Mouse (Mus musculus): ENCODE measurements around the gene Nxn. TPM values are rescaled to one million over a fixed set of nuclear protein-coding genes. Genes with fewer than 3 reads are reported as not detected.
A peak's percentile ranks its signal among the peaks of the same experiment; 100 is the strongest.

The Nxn gene
- polyA plus RNA-seq (2016; fragmentation: Nextera tagmentation; extraction: Ambion mirVana) = 32.2 TPM in 2 replicates

DNA sequence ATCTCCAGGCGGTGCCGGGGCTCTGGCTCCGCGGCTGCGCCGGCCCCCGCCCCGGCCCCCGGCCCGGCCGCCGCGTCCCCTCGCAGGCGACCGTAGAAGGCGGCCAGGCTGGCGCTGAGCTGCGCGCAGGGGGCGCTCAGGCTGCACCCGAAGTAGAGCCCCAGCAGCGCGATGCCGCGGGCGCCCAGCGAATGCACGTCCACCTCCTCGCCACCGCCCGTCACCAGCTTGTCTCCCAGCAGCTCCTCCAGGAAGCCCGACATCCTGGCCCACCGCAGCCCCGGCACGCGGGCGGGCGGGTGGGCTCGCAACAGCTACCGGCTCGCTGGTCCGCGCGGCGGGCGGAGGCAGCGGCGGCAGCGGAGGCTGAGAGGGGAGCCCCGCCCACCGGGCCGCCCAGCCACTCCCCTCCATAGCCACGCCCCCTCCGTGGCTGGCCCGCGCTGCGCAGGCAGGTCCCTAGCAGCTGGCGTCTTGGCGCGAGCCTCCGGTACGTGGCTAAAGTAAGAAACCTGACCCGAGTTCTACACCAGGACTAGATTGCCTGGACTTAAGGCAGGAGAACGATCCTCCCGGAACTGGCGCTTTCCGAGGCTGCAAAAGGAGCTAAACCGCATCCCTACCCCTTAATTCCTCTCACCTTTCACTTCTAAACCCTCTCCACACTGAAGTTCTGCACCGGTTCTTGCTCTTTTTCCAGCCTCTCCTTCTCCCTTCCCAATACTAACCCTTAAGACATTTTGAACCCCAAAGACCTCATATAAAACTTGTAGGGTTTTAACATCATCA, at the start of gene Nxn:
Gene Nxn, minus strand, starts transcription at position 343 of the 789 bp plus-strand sequence.
- Histone ChIP-seq H3K36me3 (no peaks in the 10 kb centered on the region), H3K27me3 (replicated peaks) (0 out of 2 replicates have a peak, but pooled peaks cover 7% of the 10 kb centered on the region), H3K4me2 (peak within 1 kb of the TSS; percentile 84), H3K4me3 (peak within 1 kb of the TSS; percentile 79), H3K9me3 (replicated peaks) (no peaks in the 10 kb centered on the region), H3K27ac (ENCODE audit: poor library complexity, severe bottlenecking) (peak within 1 kb of the TSS; percentile 86), H3K9ac (peak within 1 kb of the TSS; percentile 90), H3K4me1 (replicated peaks) (peaks cover 3% of the 10 kb centered on the region)
- peak; percentile 92 for ATAC-seq (ENCODE audit: insufficient number of reproducible peaks, low FRiP score)
- WGBS = under 1% methylated on average over 44 of the region's 70 CpGs

- peaks cover 47% of the 10 kb centered on the region for H3K4me1 ChIP-seq (replicated peaks)
- H3K27me3 ChIP-seq (replicated peaks) = no peaks in the 10 kb centered on the region
- peaks cover 27% of the 10 kb centered on the region for H3K36me3 ChIP-seq
- ATAC-seq (ENCODE audit: insufficient number of reproducible peaks, low FRiP score) = 0 out of 2 replicates have a peak, but pooled peaks have one; percentile 23
- no peaks in the 10 kb centered on the region for H3K9me3 ChIP-seq (replicated peaks)
- 6% methylated on average over 10 of the region's 10 CpGs for WGBS
- no peak overlapping the region for H3K4me3 ChIP-seq
- 0 out of 2 replicates have a peak overlapping the region, but pooled peaks have one; percentile 3 for H3K4me2 ChIP-seq
- H3K27ac ChIP-seq (ENCODE audit: poor library complexity, severe bottlenecking) = no peak overlapping the region
- no peak overlapping the region for H3K9ac ChIP-seq
Measured at GRCm38 (mm10) chr11:76446251-76446650, 47.3 kb upstream of the Nxn start.

- no peak overlapping the region for H3K4me3 ChIP-seq
- peaks cover 21% of the 10 kb centered on the region for H3K36me3 ChIP-seq
- H3K4me1 ChIP-seq (replicated peaks) = peaks cover 49% of the 10 kb centered on the region
- H3K9ac ChIP-seq = no peak overlapping the region
- WGBS = 60% methylated on average over 8 of the region's 8 CpGs
- no peaks in the 10 kb centered on the region for H3K27me3 ChIP-seq (replicated peaks)
- ATAC-seq (ENCODE audit: insufficient number of reproducible peaks, low FRiP score) = no peak
- H3K4me2 ChIP-seq = no peak overlapping the region
- no peak overlapping the region for H3K27ac ChIP-seq (ENCODE audit: poor library complexity, severe bottlenecking)
- no peaks in the 10 kb centered on the region for H3K9me3 ChIP-seq (replicated peaks)
Measured at GRCm38 (mm10) chr11:76445459-76445858, 46.5 kb upstream of the Nxn start.

DNA sequence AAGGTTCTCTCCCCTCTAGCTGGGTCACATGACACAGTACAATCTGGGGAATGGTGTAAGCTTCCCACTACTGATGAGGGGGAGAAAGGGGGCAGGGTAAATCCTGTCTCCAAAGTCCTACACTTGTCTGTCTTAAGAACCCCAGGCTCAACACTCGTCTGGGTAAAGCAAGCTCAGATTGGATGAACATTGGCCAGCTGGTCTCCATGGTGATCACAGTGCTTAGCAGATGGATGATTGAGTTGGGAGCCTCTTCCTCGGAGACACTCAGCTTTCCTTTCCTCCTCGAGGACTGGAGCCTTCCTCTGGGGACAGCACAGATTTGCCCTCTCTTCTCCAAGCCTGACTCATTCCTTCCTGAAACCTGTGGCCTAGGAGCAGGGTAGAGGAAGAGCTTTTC, 40.7 kb upstream of the Nxn start:
- H3K9me3 ChIP-seq (replicated peaks) = no peaks in the 10 kb centered on the region
- peaks cover 73% of the 10 kb centered on the region for H3K4me1 ChIP-seq (replicated peaks)
- H3K9ac ChIP-seq = no peak overlapping the region
- no peak for ATAC-seq (ENCODE audit: insufficient number of reproducible peaks, low FRiP score)
- H3K36me3 ChIP-seq = peaks cover 10% of the 10 kb centered on the region
- no peaks in the 10 kb centered on the region for H3K27me3 ChIP-seq (replicated peaks)
- WGBS = 24% methylated on average over 3 of the region's 3 CpGs
- H3K27ac ChIP-seq (ENCODE audit: poor library complexity, severe bottlenecking) = no peak overlapping the region
- H3K4me2 ChIP-seq = no peak overlapping the region
- H3K4me3 ChIP-seq = no peak overlapping the region

GRCm38 (mm10) chr11:76436864-76437437, 38.0 kb upstream of the Nxn start:
- H3K4me2 ChIP-seq = peak overlapping the region; percentile 81
- no peaks in the 10 kb centered on the region for H3K9me3 ChIP-seq (replicated peaks)
- peak overlapping the region; percentile 71 for H3K9ac ChIP-seq
- peaks cover 5% of the 10 kb centered on the region for H3K36me3 ChIP-seq
- peak; percentile 81 for ATAC-seq (ENCODE audit: insufficient number of reproducible peaks, low FRiP score)
- peak overlapping the region; percentile 88 for H3K27ac ChIP-seq (ENCODE audit: poor library complexity, severe bottlenecking)
- peak overlapping the region; percentile 51 for H3K4me3 ChIP-seq
- no peaks in the 10 kb centered on the region for H3K27me3 ChIP-seq (replicated peaks)
- WGBS = 2% methylated on average over 28 of the region's 28 CpGs
- H3K4me1 ChIP-seq (replicated peaks) = peaks cover 78% of the 10 kb centered on the region

DNA sequence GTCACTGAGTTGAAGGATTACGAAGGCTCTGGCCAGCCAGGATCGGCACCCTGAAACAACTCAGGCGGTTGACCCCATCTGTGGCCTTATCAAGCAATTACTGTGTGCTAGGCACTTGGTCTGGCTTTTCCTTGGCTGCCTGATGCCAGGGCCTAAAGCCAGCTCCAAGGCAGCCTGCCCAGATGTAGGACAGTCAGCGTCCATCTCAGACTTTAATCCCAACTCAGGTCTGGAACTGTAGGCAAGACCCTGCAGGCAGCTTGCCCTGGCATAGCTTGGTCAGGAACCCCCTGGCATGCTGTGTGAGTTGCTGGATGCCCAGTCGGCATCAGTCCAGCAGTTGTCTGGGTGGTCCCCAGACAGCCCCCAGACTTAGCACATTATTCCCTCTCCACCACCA, 37.1 kb upstream of the Nxn start:
- Histone ChIP-seq H3K4me1 (replicated peaks) (peaks cover 86% of the 10 kb centered on the region), H3K9ac (peak overlapping the region; percentile 71; the same call in 1 of the 2 replicates), H3K36me3 (peaks cover 5% of the 10 kb centered on the region), H3K27ac (ENCODE audit: poor library complexity, severe bottlenecking) (0 out of 2 replicates have a peak overlapping the region, but pooled peaks have one; percentile 88), H3K4me2 (peak overlapping the region; percentile 81), H3K27me3 (replicated peaks) (no peaks in the 10 kb centered on the region), H3K9me3 (replicated peaks) (no peaks in the 10 kb centered on the region), H3K4me3 (peak overlapping the region; percentile 51)
- WGBS = 78% methylated on average over 5 of the region's 5 CpGs
- ATAC-seq (ENCODE audit: insufficient number of reproducible peaks, low FRiP score) = no peak

DNA sequence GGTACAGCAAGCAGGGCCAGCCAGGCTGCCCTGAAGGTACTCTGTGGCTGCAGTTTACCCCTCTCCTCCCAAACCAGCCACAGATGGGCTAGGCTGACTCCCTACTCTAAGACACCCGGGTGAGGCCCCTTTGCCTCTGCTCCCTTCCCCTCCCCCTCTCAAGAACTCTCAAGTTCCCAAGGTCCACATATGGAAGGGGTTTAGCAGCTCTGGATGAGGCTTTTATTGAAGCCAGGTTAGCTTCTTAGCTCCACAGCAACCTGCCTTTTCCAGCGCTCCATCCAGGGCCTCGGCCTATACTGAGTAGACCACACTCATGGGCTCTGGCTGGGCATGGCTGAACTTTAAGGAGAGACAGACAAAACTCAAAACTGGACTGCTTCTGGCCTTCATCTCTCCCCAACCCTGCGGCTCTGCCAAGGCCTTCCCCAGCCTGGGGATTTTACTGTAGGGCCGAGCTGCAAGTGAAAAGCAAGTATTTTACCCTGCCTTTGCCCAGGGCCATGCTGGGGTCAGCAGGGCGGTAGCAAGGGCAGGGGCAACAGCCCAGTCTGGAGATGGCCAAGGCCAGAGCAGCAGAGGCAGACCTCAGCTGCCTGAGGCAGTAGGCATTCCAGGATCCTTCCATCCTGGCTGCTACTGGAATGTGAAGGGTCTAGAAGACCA, 31.2 kb upstream of the Nxn start:
- peak overlapping the region; percentile 48 for H3K9ac ChIP-seq
- H3K27me3 ChIP-seq (replicated peaks) = no peaks in the 10 kb centered on the region
- peaks cover 83% of the 10 kb centered on the region for H3K4me1 ChIP-seq (replicated peaks)
- H3K36me3 ChIP-seq = peaks cover 8% of the 10 kb centered on the region
- 61% methylated on average over 6 of the region's 6 CpGs for whole genome bisulfite sequencing
- H3K4me3 ChIP-seq = no peak overlapping the region
- ATAC-seq (ENCODE audit: insufficient number of reproducible peaks, low FRiP score) = no peak
- H3K9me3 ChIP-seq (replicated peaks) = no peaks in the 10 kb centered on the region
- H3K4me2 ChIP-seq = no peak overlapping the region
- peak overlapping the region; percentile 91 for H3K27ac ChIP-seq (ENCODE audit: poor library complexity, severe bottlenecking)

GRCm38 (mm10) chr11:76429556-76429955, 30.6 kb upstream of the Nxn start:
- Histone ChIP-seq H3K36me3 (peaks cover 13% of the 10 kb centered on the region), H3K9me3 (replicated peaks) (no peaks in the 10 kb centered on the region), H3K4me1 (replicated peaks) (peaks cover 83% of the 10 kb centered on the region), H3K4me2 (no peak overlapping the region), H3K27ac (ENCODE audit: poor library complexity, severe bottlenecking) (peak overlapping the region; percentile 91), H3K27me3 (replicated peaks) (no peaks in the 10 kb centered on the region), H3K9ac (peak overlapping the region; percentile 48), H3K4me3 (no peak overlapping the region)
- WGBS = 44% methylated on average over 7 of the region's 7 CpGs
- no peak for ATAC-seq (ENCODE audit: insufficient number of reproducible peaks, low FRiP score)

DNA sequence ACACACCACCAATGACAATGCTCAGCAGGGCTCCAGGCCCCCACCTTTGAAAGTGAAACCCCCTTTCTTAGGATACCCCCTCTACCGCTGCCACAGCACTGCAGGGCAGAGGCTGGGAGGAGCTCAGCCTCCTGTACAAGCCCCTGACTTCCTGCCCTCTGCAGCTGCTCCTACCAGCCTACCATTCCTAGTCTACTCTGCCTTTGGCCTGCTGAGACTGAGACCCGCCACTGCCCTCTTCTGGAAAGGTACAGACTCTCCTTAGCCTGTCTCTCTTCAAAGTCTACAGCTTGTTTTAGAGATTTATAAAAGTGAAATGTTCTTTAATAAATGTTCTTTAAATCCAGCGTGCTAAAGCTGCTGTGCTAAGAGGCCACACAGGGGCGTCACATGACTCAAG, 30.1 kb upstream of the Nxn start:
- H3K9ac ChIP-seq = no peak overlapping the region
- no peak for ATAC-seq (ENCODE audit: insufficient number of reproducible peaks, low FRiP score)
- H3K9me3 ChIP-seq (replicated peaks) = no peaks in the 10 kb centered on the region
- 50% methylated on average over 4 of the region's 4 CpGs for WGBS
- peaks cover 16% of the 10 kb centered on the region for H3K36me3 ChIP-seq
- no peak overlapping the region for H3K4me3 ChIP-seq
- H3K4me2 ChIP-seq = no peak overlapping the region
- H3K27me3 ChIP-seq (replicated peaks) = no peaks in the 10 kb centered on the region
- H3K27ac ChIP-seq (ENCODE audit: poor library complexity, severe bottlenecking) = peak overlapping the region; percentile 91
- peaks cover 85% of the 10 kb centered on the region for H3K4me1 ChIP-seq (replicated peaks)

GRCm38 (mm10) chr11:76427781-76428180, 28.8 kb upstream of the Nxn start:
- peak; percentile 40; the same call in 1 of the 2 replicates for ATAC-seq (ENCODE audit: insufficient number of reproducible peaks, low FRiP score)
- H3K9ac ChIP-seq = 0 out of 2 replicates have a peak overlapping the region, but pooled peaks have one; percentile 48
- H3K27ac ChIP-seq (ENCODE audit: poor library complexity, severe bottlenecking) = peak overlapping the region; percentile 91
- peaks cover 80% of the 10 kb centered on the region for H3K4me1 ChIP-seq (replicated peaks)
- H3K27me3 ChIP-seq (replicated peaks) = no peaks in the 10 kb centered on the region
- peaks cover 24% of the 10 kb centered on the region for H3K36me3 ChIP-seq
- no peaks in the 10 kb centered on the region for H3K9me3 ChIP-seq (replicated peaks)
- WGBS = 32% methylated on average over 3 of the region's 3 CpGs
- H3K4me3 ChIP-seq = no peak overlapping the region
- peak overlapping the region; percentile 33; the same call in 1 of the 2 replicates for H3K4me2 ChIP-seq

- H3K4me3 ChIP-seq = no peak overlapping the region
- H3K9ac ChIP-seq = no peak overlapping the region
- no peak overlapping the region for H3K27ac ChIP-seq (ENCODE audit: poor library complexity, severe bottlenecking)
- ATAC-seq (ENCODE audit: insufficient number of reproducible peaks, low FRiP score) = no peak
- H3K4me1 ChIP-seq (replicated peaks) = peaks cover 64% of the 10 kb centered on the region
- no peaks in the 10 kb centered on the region for H3K9me3 ChIP-seq (replicated peaks)
- no peak overlapping the region for H3K4me2 ChIP-seq
- H3K36me3 ChIP-seq = peaks cover 45% of the 10 kb centered on the region
- WGBS = 75% methylated on average over 6 of the region's 6 CpGs
- no peaks in the 10 kb centered on the region for H3K27me3 ChIP-seq (replicated peaks)
Measured at GRCm38 (mm10) chr11:76425749-76426148, 26.8 kb upstream of the Nxn start.
